Mouse (Mus musculus) limb, embryonic 15.5 days (tissue): ENCODE data around the gene Ppp1r21. TPM values are rescaled to one million over a fixed set of nuclear protein-coding genes. Genes with fewer than 3 reads are reported as not detected.

ENCODE experiments used
- ATAC-seq: fragments of 200-750 bp; cut with Nextera tagmentation; 2 replicates; pipeline ENCODE4 v1.8.0; 2017; ENCODE audit warnings: low read depth, moderate TSS enrichment; ENCODE audit not compliant: insufficient number of reproducible peaks, low FRiP score, low TSS enrichment
- H3K27ac ChIP-seq: fragments of 300-500 bp; sonication (generic); 2 replicates; pipeline ENCODE4 v1.5.1; 2015; ENCODE audit warnings: moderate library complexity, mild to moderate bottlenecking, inconsistent platforms
- H3K27me3 ChIP-seq: fragments of 300-500 bp; sonication (generic); 2 replicates; pipeline ENCODE4 v1.6.1; 2015; ENCODE audit warnings: inconsistent platforms
- H3K36me3 ChIP-seq: fragments of 300-500 bp; sonication (generic); 2 replicates; pipeline ENCODE4 v1.6.1; 2015; ENCODE audit warnings: inconsistent platforms
- H3K4me1 ChIP-seq: fragments of 300-500 bp; sonication (generic); 2 replicates; pipeline ENCODE4 v1.6.1; 2015; ENCODE audit warnings: inconsistent platforms
- H3K4me2 ChIP-seq: fragments of 300-500 bp; sonication (generic); 2 replicates; pipeline ENCODE4 v1.6.1; 2015; ENCODE audit warnings: mild to moderate bottlenecking, inconsistent platforms
- H3K4me3 ChIP-seq: fragments of 300-500 bp; sonication (generic); 2 replicates; pipeline ENCODE4 v1.5.1; 2015; ENCODE audit warnings: mild to moderate bottlenecking, inconsistent platforms
- H3K9ac ChIP-seq: fragments of 300-500 bp; sonication (generic); 2 replicates; pipeline ENCODE4 v1.6.1; 2015; ENCODE audit warnings: inconsistent platforms
- H3K9me3 ChIP-seq: fragments of 300-500 bp; sonication (generic); 2 replicates; pipeline ENCODE4 v1.6.1; 2016; ENCODE audit warnings: inconsistent platforms
- WGBS: fragments of 180-500 bp; shearing (Covaris S2); methylation state at CpG from one replicate; pipeline ENCODE4 v1.1.7; 2015; 5-methylcytosine and 5-hydroxymethylcytosine counted together
- polyA plus RNA-seq: library from polyadenylated mRNA; unstranded; fragments of >200 nt; fragmentation: Nextera tagmentation; extraction: Ambion mirVana; gene quantifications from 2 replicates; pipeline ENCODE4 v1.2.1, GENCODE M21; 2015

Gene Ppp1r21
- polyA plus RNA-seq, result 19.9 and 21.8 TPM in 2 replicates

- H3K4me1 ChIP-seq, result peaks cover 11% of the 10 kb centered on the region
- WGBS, result 9% methylated on average over 39 of the region's 49 CpGs
- no peaks in the 10 kb centered on the region for H3K9me3 ChIP-seq
- H3K9ac ChIP-seq, result peak within 1 kb of the TSS; percentile 64
- peak within 1 kb of the TSS; percentile 79 for H3K27ac ChIP-seq
- H3K36me3 ChIP-seq, result no peaks in the 10 kb centered on the region
- peaks cover 5% of the 10 kb centered on the region; the same call in 1 of the 2 replicates for H3K27me3 ChIP-seq
- peak within 1 kb of the TSS; percentile 71 for H3K4me2 ChIP-seq
- peak within 1 kb of the TSS; percentile 71 for H3K4me3 ChIP-seq
- peak; percentile 97 for ATAC-seq
Measured at GRCm38 (mm10) chr17:88529519-88530235, at the start of gene Ppp1r21. TSS of gene Ppp1r21 (plus strand) at chr17:88530118.

GRCm38 (mm10) chr17:88480369-88480768 lies 49.5 kb upstream of the Ppp1r21 start:
- H3K9ac ChIP-seq, result no peak overlapping the region
- H3K36me3 ChIP-seq, result 0 out of 2 replicates have a peak, but pooled peaks cover 9% of the 10 kb centered on the region
- H3K4me2 ChIP-seq, result no peak overlapping the region
- ATAC-seq, result no peak
- H3K27ac ChIP-seq, result no peak overlapping the region
- H3K9me3 ChIP-seq, result no peaks in the 10 kb centered on the region
- H3K4me1 ChIP-seq, result no peaks in the 10 kb centered on the region
- H3K27me3 ChIP-seq, result no peaks in the 10 kb centered on the region
- H3K4me3 ChIP-seq, result no peak overlapping the region
- WGBS, result 88% methylated on average over 10 of the region's 10 CpGs

GRCm38 (mm10) chr17:88481062-88481461 lies 48.9 kb upstream of the Ppp1r21 start:
- Histone ChIP-seq H3K9me3 (no peaks in the 10 kb centered on the region), H3K27ac (no peak overlapping the region), H3K4me2 (no peak overlapping the region), H3K4me3 (no peak overlapping the region), H3K36me3 (0 out of 2 replicates have a peak, but pooled peaks cover 7% of the 10 kb centered on the region), H3K9ac (no peak overlapping the region), H3K27me3 (no peaks in the 10 kb centered on the region), H3K4me1 (no peaks in the 10 kb centered on the region)
- ATAC-seq, result no peak
- WGBS, result 88% methylated on average over 2 of the region's 2 CpGs

GRCm38 (mm10) chr17:88481587-88481986 lies 48.3 kb upstream of the Ppp1r21 start:
- no peak overlapping the region for H3K27ac ChIP-seq
- no peaks in the 10 kb centered on the region for H3K27me3 ChIP-seq
- peaks cover 12% of the 10 kb centered on the region for H3K36me3 ChIP-seq
- no peak overlapping the region for H3K4me3 ChIP-seq
- H3K9me3 ChIP-seq, result no peaks in the 10 kb centered on the region
- no peak overlapping the region for H3K9ac ChIP-seq
- H3K4me1 ChIP-seq, result no peaks in the 10 kb centered on the region
- WGBS, result 93% methylated on average over 3 of the region's 3 CpGs
- no peak for ATAC-seq
- H3K4me2 ChIP-seq, result no peak overlapping the region

- no peak overlapping the region for H3K4me2 ChIP-seq
- peaks cover 6% of the 10 kb centered on the region for H3K36me3 ChIP-seq
- H3K9me3 ChIP-seq, result no peaks in the 10 kb centered on the region
- no peak overlapping the region for H3K4me3 ChIP-seq
- no peak for ATAC-seq
- no peaks in the 10 kb centered on the region for H3K27me3 ChIP-seq
- no peaks in the 10 kb centered on the region for H3K4me1 ChIP-seq
- no peak overlapping the region for H3K27ac ChIP-seq
- 93% methylated on average over 11 of the region's 11 CpGs for WGBS
- H3K9ac ChIP-seq, result no peak overlapping the region
Measured at GRCm38 (mm10) chr17:88484539-88484938, 45.4 kb upstream of the Ppp1r21 start.

GRCm38 (mm10) chr17:88484951-88485350 lies 45.0 kb upstream of the Ppp1r21 start:
- H3K27ac ChIP-seq, result no peak overlapping the region
- ATAC-seq, result no peak
- H3K4me3 ChIP-seq, result no peak overlapping the region
- WGBS, result 75% methylated on average over 1 of the region's 1 CpGs
- H3K9me3 ChIP-seq, result no peaks in the 10 kb centered on the region
- H3K4me1 ChIP-seq, result no peaks in the 10 kb centered on the region
- H3K4me2 ChIP-seq, result no peak overlapping the region
- peaks cover 6% of the 10 kb centered on the region for H3K36me3 ChIP-seq
- H3K9ac ChIP-seq, result no peak overlapping the region
- H3K27me3 ChIP-seq, result no peaks in the 10 kb centered on the region

- no peak overlapping the region for H3K9ac ChIP-seq
- WGBS, result 93% methylated on average over 10 of the region's 10 CpGs
- peaks cover 3% of the 10 kb centered on the region; the same call in 1 of the 2 replicates for H3K4me1 ChIP-seq
- H3K9me3 ChIP-seq, result no peaks in the 10 kb centered on the region
- no peaks in the 10 kb centered on the region for H3K27me3 ChIP-seq
- H3K4me3 ChIP-seq, result no peak overlapping the region
- no peak overlapping the region for H3K4me2 ChIP-seq
- peaks cover 18% of the 10 kb centered on the region for H3K36me3 ChIP-seq
- H3K27ac ChIP-seq, result no peak overlapping the region
- no peak for ATAC-seq
Measured at GRCm38 (mm10) chr17:88490546-88490945, 39.4 kb upstream of the Ppp1r21 start.

GRCm38 (mm10) chr17:88491366-88492106 lies 38.4 kb upstream of the Ppp1r21 start:
- H3K27me3 ChIP-seq, result no peaks in the 10 kb centered on the region
- ATAC-seq, result no peak
- no peak overlapping the region for H3K4me3 ChIP-seq
- H3K4me2 ChIP-seq, result no peak overlapping the region
- H3K27ac ChIP-seq, result no peak overlapping the region
- H3K9ac ChIP-seq, result no peak overlapping the region
- H3K9me3 ChIP-seq, result no peaks in the 10 kb centered on the region
- 95% methylated on average over 13 of the region's 13 CpGs for WGBS
- H3K36me3 ChIP-seq, result peaks cover 14% of the 10 kb centered on the region
- peaks cover 3% of the 10 kb centered on the region; the same call in 1 of the 2 replicates for H3K4me1 ChIP-seq

- Histone ChIP-seq H3K36me3 (peaks cover 12% of the 10 kb centered on the region), H3K9ac (no peak overlapping the region), H3K9me3 (no peaks in the 10 kb centered on the region), H3K27ac (no peak overlapping the region), H3K27me3 (no peaks in the 10 kb centered on the region), H3K4me1 (peaks cover 3% of the 10 kb centered on the region; the same call in 1 of the 2 replicates), H3K4me3 (no peak overlapping the region), H3K4me2 (no peak overlapping the region)
- ATAC-seq, result no peak
- WGBS, result 93% methylated on average over 5 of the region's 5 CpGs
Measured at GRCm38 (mm10) chr17:88492107-88492460, 37.8 kb upstream of the Ppp1r21 start.

GRCm38 (mm10) chr17:88493551-88493950 lies 36.4 kb upstream of the Ppp1r21 start:
- Histone ChIP-seq H3K36me3 (peaks cover 12% of the 10 kb centered on the region), H3K4me3 (no peak overlapping the region), H3K27me3 (no peaks in the 10 kb centered on the region), H3K9ac (no peak overlapping the region), H3K4me1 (peaks cover 3% of the 10 kb centered on the region; the same call in 1 of the 2 replicates), H3K9me3 (no peaks in the 10 kb centered on the region), H3K4me2 (no peak overlapping the region), H3K27ac (no peak overlapping the region)
- ATAC-seq, result no peak
- WGBS, result 88% methylated on average over 9 of the region's 9 CpGs

- Histone ChIP-seq H3K4me3 (no peak overlapping the region), H3K36me3 (peaks cover 12% of the 10 kb centered on the region), H3K27ac (no peak overlapping the region), H3K4me2 (no peak overlapping the region), H3K4me1 (peaks cover 3% of the 10 kb centered on the region; the same call in 1 of the 2 replicates), H3K9ac (no peak overlapping the region), H3K9me3 (no peaks in the 10 kb centered on the region), H3K27me3 (no peaks in the 10 kb centered on the region)
- 58% methylated on average over 14 of the region's 14 CpGs for WGBS
- ATAC-seq, result no peak
Measured at GRCm38 (mm10) chr17:88494121-88494771, 35.7 kb upstream of the Ppp1r21 start.

- WGBS, result 85% methylated on average over 10 of the region's 10 CpGs
- Histone ChIP-seq H3K4me1 (peaks cover 3% of the 10 kb centered on the region; the same call in 1 of the 2 replicates), H3K9ac (no peak overlapping the region), H3K36me3 (peaks cover 12% of the 10 kb centered on the region), H3K27me3 (no peaks in the 10 kb centered on the region), H3K9me3 (no peaks in the 10 kb centered on the region), H3K4me2 (no peak overlapping the region), H3K4me3 (no peak overlapping the region), H3K27ac (no peak overlapping the region)
- ATAC-seq, result no peak
Measured at GRCm38 (mm10) chr17:88494772-88495132, 35.2 kb upstream of the Ppp1r21 start.
